In the genomic region with DNA sequence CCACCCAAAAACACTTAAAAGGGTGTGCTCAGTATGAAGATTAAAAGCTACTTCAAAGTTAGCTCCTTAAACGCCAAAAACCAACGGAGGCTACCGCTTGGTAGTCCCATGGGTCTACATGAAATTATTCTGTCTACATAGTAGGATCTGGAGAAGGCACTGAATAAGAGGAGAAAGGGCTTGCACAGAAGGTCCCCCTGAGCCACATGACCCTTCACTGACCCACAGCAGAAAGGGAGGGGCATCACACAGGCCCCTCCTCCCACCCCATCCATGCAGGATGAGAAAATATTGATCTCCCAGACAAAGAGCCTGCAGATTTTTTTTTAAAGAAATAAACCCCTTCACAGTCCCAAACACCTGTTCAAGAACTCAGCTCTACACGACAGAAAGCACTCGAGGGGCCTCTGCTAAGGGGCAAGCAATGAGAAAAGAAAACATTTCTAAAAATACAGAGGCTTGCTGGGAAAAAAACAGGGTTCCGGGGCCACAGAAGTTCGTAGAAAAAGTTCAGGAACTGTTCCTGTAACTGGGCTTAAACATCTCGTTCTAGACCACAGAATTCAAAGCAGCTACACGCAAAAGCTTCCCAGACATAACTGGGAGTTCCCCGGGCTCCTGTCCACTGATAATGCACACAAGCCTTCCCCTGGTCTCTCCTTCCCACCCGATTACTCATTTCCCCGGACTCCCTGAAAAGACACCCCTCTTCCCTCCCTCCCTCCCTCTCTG, we compare ENCODE assay signal across 8 mouse cellular contexts. TPM values are rescaled to one million over a fixed set of nuclear protein-coding genes. Genes with fewer than 3 reads are reported as not detected.
DNase-seq lines count a peak whose midpoint lies in the region; ATAC-seq and TF ChIP-seq lines count a peak whose summit lies in the region.

No protein-coding gene starts in this region.

- H3K4me2 ChIP-seq in midbrain, embryonic 11.5 days: peak overlapping the region; percentile 8
- no peak overlapping the region for H3K4me2 ChIP-seq in midbrain, embryonic 16.5 days (ENCODE audit: low read length)
- no peak overlapping the region for H3K4me2 ChIP-seq in hindbrain, embryonic 15.5 days

- no peak overlapping the region for H3K4me3 ChIP-seq in gastrocnemius, adult 2 months
- H3K4me3 ChIP-seq in midbrain, embryonic 11.5 days (ENCODE audit: low read depth, low read length): no peak overlapping the region
- H3K4me3 ChIP-seq in midbrain, embryonic 16.5 days (ENCODE audit: low read depth, low read length): no peak overlapping the region
- H3K4me3 ChIP-seq in hindbrain, embryonic 15.5 days: no peak overlapping the region

- H3K36me3 ChIP-seq in midbrain, embryonic 11.5 days (ENCODE audit: control insufficient read depth, insufficient read depth, low read length): peaks cover 9% of the 10 kb centered on the region
- no peaks in the 10 kb centered on the region for H3K36me3 ChIP-seq in midbrain, embryonic 16.5 days (ENCODE audit: control insufficient read depth, insufficient read depth, low read length)
- H3K36me3 ChIP-seq in hindbrain, embryonic 15.5 days: peaks cover 5% of the 10 kb centered on the region; the same call in 1 of the 2 replicates

- H3K27me3 ChIP-seq in midbrain, embryonic 11.5 days (ENCODE audit: control insufficient read depth, insufficient read depth, low read length): no peaks in the 10 kb centered on the region
- H3K27me3 ChIP-seq in midbrain, embryonic 16.5 days (ENCODE audit: control insufficient read depth, insufficient read depth, low read depth, low read length): no peaks in the 10 kb centered on the region
- H3K27me3 ChIP-seq in hindbrain, embryonic 15.5 days: no peaks in the 10 kb centered on the region

- intact Hi-C loops in gastrocnemius, adult 2 months (cut with DNase I): no loop called here
- intact Hi-C loops in gastrocnemius, postnatal 14 days (cut with DNase I; ENCODE audit: low total_unique reads): no loop called here

- ATAC-seq in midbrain, embryonic 11.5 days (ENCODE audit: low FRiP score): peak; percentile 47; the same call in 1 of the 2 replicates
- no peak for ATAC-seq in midbrain, embryonic 16.5 days
- ATAC-seq in hindbrain, embryonic 15.5 days (ENCODE audit: low FRiP score, low read depth): no peak

- TF ChIP-seq CTCF in gastrocnemius, adult 2 months (IDR thresholded peaks at IDR 0.05): no peak

- peak overlapping the region; percentile 13 for H3K9ac ChIP-seq in midbrain, embryonic 11.5 days (ENCODE audit: low read length)
- H3K9ac ChIP-seq in midbrain, embryonic 16.5 days (ENCODE audit: low read depth, low read length): no peak overlapping the region
- no peak overlapping the region for H3K9ac ChIP-seq in hindbrain, embryonic 15.5 days

- H3K27ac ChIP-seq in gastrocnemius, adult 2 months: peak overlapping the region; percentile 49
- H3K27ac ChIP-seq in midbrain, embryonic 11.5 days (ENCODE audit: low read depth, low read length): peak overlapping the region; percentile 59
- H3K27ac ChIP-seq in midbrain, embryonic 16.5 days (ENCODE audit: low read length): no peak overlapping the region
- H3K27ac ChIP-seq in hindbrain, embryonic 15.5 days (replicated peaks): peak overlapping the region; percentile 51

- WGBS in midbrain, embryonic 11.5 days: 16% methylated on average over 12 of the region's 12 CpGs
- WGBS in midbrain, embryonic 16.5 days: 12% methylated on average over 12 of the region's 12 CpGs
- 14% methylated on average over 12 of the region's 12 CpGs for WGBS in hindbrain, embryonic 15.5 days

- H3K9me3 ChIP-seq in midbrain, embryonic 11.5 days (ENCODE audit: control insufficient read depth, low read length): no peaks in the 10 kb centered on the region
- H3K9me3 ChIP-seq in midbrain, embryonic 16.5 days (replicated peaks; ENCODE audit: control insufficient read depth, low read length, poor library complexity, severe bottlenecking): no peaks in the 10 kb centered on the region
- H3K9me3 ChIP-seq in hindbrain, embryonic 15.5 days: no peaks in the 10 kb centered on the region

- peaks cover 67% of the 10 kb centered on the region for H3K4me1 ChIP-seq in midbrain, embryonic 11.5 days (ENCODE audit: control insufficient read depth, insufficient read depth, low read length)
- H3K4me1 ChIP-seq in midbrain, embryonic 16.5 days (ENCODE audit: control insufficient read depth, insufficient read depth, low read length): peaks cover 37% of the 10 kb centered on the region
- peaks cover 77% of the 10 kb centered on the region for H3K4me1 ChIP-seq in hindbrain, embryonic 15.5 days (replicated peaks)

- no peak for DNase-seq in gastrocnemius, adult 2 months
- DNase-seq in gastrocnemius, postnatal 14 days: no peak
- DNase-seq in midbrain, embryonic 11.5 days (ENCODE audit: low spot score, missing footprints): no peak
- DNase-seq in retina, embryonic 14.5 days (ENCODE audit: low spot score): peak; percentile 63
- no peak for DNase-seq in left cerebral cortex, adult 11 months (ENCODE audit: low spot score)
- DNase-seq in right cerebral cortex, postnatal 4 days: no peak

RNA-seq across cellular contexts. Expression of a gene that starts 27.6 kb away (rescaled TPM):
- total RNA-seq in gastrocnemius, adult 2 months (2021): 100 to 1,000 TPM; 169 to 193 TPM
- total RNA-seq in gastrocnemius, postnatal 14 days (2021): 100 to 1,000 TPM; 156 to 165 TPM
- polyA plus RNA-seq in midbrain, embryonic 11.5 days (2014; fragmentation: Nextera tagmentation; extraction: Ambion mirVana): 25.7 and 27.0 TPM in 2 replicates
- polyA plus RNA-seq in midbrain, embryonic 16.5 days (2015; fragmentation: Nextera tagmentation; extraction: Ambion mirVana): 29.4 and 32.8 TPM in 2 replicates
- polyA plus RNA-seq in hindbrain, embryonic 15.5 days (2015; fragmentation: Nextera tagmentation; extraction: Ambion mirVana): 35.9 and 36.9 TPM in 2 replicates
